Mouse (Mus musculus): ENCODE results near the gene Rpap1.
A peak's percentile ranks its signal among the peaks of the same experiment; 100 is the strongest.
"Not testable (repeated sequence)": the region's sequence is repeated elsewhere in the genome, so short reads cannot be mapped to it uniquely, and the experiment has no call there.

Rpap1 gene

DNA sequence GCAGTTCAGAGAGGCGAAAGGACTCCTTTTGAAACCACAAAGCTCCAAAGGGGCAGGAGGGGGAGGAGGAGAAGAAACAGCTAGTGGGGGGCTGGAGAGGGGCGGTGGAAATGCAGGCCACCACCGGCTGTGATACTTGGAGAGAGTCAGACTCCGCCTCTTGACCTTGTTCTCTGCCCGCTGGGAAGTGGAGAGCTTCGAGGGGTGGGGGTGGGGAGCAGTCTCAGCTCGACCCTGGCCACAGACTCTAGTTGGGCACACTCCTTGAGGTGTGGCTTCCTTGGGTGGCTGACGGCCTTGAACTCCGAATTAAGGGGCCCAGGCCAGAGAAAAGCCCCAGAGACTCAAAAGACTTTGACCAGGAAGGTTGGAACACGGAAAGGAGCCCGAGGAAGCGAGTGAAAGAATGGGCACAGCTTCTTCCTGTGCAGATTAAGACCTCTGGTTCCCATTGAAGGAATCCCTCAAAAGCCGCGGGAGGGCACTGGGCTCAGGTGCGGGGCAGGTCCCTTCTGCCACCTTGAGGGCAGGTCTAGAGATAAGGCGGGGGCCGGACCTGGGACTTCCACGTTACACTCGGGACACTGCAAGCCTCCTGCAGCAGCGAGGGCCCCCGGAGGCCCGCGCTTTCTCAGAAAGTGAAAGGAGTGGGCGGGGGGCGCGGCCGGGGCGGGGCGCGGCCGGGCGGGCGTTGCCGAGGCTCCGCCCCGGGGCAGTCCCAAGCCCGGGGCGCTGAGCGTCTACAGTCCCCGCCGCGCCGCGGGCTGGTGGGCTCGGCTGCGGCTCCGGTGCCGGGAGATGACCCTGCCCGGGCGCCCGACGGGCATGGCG is 45.5 kb downstream of the Rpap1 start, which contains the start of gene Itpka:
TSS of gene Itpka (plus strand) at position 757 of the 831 bp plus-strand sequence.
- peak; percentile 56 for DNase-seq (ENCODE audit: low read depth, low spot score)

DNA sequence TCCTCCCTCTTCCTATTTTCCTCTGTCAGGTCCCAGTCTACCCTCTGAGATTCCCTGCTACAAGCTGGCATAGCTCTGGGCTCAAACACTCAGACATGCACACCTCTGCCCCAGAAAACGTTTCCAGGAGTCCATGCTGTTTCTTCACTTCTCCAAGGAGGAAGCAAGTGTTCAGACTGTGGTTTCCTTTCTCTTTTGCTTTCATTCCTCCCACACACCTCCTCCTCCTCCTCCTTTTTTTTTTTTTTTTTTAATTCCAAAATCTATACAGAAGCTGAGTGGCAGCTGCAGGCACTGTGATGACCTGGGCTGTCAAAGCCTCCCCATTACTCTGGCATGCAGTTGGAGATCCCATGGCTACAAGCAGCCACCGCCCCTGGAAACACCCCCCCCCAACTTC is 46.8 kb downstream of the Rpap1 start:
- DNase-seq (ENCODE audit: low read depth, low spot score) = no peak

DNA sequence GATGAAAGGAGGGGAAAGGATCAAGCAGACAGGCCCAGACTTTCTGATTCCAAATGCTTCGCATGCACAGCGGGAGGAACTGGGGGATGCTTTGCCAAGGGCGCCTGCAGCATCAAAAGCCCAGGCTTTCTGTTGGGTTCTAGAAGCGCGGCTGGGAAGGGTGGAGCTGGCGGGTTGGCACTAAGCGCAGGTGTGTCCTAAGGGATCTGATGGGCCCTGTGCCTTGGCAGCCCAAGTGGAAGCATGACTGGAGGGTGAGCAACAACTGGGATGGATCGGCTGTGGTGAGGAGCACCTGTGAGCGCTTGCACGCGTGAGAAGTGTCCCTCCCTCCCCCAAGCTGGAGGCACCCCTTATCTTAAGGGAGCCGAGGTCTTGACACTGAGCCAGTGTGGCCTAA is 50.2 kb downstream of the Rpap1 start:
- no peak for DNase-seq (ENCODE audit: low read depth, low spot score)

DNA sequence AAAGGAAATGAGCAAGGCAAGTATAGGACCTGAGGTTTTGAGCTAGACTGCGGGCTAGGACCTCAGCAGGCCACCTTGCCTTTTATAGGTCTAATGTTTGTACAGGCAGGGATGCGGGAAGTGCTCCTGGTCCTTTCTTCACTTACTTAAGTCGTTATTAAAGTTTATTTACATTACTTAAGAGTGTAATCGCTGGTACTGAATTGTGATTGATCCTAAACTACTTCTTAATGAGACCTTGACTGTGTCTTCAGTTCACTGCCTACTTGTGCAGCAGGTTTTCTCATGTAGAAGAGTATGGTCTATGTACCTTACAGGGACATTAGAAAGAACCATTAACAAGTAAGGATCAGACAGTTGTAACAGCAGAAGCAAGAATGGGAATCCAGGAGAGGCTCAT is 56.6 kb downstream of the Rpap1 start:
- no peak for DNase-seq (ENCODE audit: low read depth, low spot score)

GRCm38 (mm10) chr2:119727762-119728416 is 59.4 kb downstream of the Rpap1 start:
- no peak for DNase-seq (ENCODE audit: low read depth, low spot score)

DNA sequence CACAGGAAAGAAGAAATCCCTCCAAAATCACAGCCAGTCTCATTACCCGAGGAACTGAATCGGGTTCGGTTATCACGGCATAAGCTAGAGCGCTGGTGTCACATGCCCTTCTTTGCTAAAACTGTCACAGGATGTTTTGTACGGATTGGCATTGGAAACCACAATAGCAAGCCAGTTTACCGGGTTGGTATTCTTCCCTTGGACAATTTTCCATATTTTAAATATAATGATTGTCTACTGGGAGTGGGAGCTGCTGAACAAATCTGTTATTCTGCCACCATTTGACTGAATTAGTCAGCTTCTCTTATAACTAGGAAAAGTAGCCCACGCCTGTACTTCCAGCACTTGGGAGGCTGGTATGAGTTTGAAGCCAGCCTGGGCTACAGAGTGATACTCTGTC is 66.3 kb downstream of the Rpap1 start:
- DNase-seq (ENCODE audit: low read depth, low spot score) = no peak

DNA sequence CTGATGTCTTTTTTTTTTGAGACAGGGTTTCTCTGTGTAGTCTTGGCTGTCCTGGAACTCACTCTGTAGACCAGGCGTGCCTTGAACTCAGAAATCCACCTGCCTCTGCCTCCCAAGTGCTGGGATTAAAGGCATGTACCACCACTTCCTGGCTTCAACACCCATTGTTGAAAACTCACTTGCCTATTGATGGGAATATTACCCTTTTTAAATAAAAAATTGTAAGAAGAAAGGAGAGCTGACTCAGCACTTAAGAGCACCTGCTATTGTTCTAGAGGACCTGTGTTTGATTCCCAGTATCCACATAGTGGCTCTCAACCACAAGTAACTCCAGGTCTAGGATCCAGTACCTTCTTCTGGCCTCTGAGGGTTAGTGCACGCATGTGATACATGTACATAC is 71.5 kb downstream of the Rpap1 start:
- not testable (repeated sequence) for DNase-seq (ENCODE audit: low read depth, low spot score)

All from embryo, embryonic 11.5 days (tissue).